Mouse (Mus musculus) megakaryocyte progenitor cell, adult 5-6 weeks (primary cell): ENCODE measurements at regions not wholly inside any gene's neighbourhood (a gene's known extent, or its start where the extent isn't known, plus 50 kb on each side); places are given as distances from the start of the nearest gene placed in this dataset.
A peak's percentile ranks its signal among the peaks of the same experiment; 100 is the strongest.

Experiments
- ATAC-seq: replicated peaks from 2 replicates; pipeline ENCODE4 v1.8.0; 2016; ENCODE audit warnings: mild to moderate bottlenecking, moderate TSS enrichment, inconsistent platforms; ENCODE audit not compliant: poor library complexity

DNA sequence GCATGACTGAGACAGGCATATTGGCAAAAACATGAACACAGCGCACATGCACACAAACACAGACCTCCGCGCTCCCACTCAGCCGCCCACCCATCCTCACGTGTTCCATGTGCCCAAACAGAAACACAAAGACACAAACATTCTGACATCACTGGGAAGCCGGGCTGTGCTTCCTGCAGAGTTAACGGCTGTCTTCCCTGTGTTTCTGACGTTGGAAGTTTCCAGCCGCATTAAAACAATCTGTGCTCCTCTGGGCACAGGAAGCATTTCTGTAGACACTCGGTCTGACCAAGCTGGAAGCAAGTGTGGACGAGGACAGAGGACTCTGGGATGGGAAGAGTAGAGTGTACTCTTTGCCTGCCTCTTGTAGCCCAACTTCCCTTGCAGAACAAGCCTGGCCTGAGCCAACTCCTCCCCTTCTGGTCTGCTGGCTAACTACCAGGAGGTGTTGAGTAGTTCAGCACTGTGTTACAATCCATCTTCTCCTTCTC, 296.2 kb upstream of the Zfp703 start:
- peak; percentile 48 for ATAC-seq

GRCm38 (mm10) chr8:26687146-26687545, 290.0 kb upstream of the Zfp703 start:
- ATAC-seq: no peak

- no peak for ATAC-seq
Measured at GRCm38 (mm10) chr8:26688035-26688434, 289.1 kb upstream of the Zfp703 start.

GRCm38 (mm10) chr8:26688745-26689478, 288.2 kb upstream of the Zfp703 start:
- no peak for ATAC-seq

DNA sequence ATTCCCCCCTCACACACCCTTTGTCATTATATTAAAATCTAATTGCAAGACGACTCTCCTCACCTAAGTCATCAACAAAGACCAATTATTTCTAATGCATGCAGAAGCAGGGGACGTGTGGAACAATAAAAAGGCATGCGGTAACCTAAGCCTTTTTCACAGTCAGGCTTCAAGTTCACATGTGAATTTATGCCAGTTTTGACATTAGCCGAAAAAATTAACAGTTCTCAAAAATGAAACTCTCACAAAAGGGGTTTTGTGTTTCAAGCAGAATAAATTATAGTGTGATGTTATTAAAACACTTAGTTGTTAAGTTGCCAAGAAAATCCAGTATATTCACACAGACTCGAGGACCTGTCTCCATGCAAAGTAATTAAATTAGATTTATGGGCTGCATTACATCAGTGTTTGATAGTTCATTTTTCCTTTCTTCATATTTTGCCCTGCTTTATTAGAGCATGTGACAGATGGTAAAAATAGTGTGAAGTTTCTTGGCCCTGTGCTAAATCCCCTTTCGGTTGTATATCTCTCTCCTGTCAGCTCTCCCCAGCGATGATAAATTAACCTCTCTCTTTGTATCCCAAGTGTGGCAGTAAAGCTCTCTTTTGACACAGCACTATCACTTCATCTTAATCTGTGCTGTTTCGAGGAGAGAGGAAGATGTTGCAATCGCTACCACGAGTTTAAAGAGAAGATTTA, 287.5 kb upstream of the Zfp703 start:
- ATAC-seq: peak; percentile 63

DNA sequence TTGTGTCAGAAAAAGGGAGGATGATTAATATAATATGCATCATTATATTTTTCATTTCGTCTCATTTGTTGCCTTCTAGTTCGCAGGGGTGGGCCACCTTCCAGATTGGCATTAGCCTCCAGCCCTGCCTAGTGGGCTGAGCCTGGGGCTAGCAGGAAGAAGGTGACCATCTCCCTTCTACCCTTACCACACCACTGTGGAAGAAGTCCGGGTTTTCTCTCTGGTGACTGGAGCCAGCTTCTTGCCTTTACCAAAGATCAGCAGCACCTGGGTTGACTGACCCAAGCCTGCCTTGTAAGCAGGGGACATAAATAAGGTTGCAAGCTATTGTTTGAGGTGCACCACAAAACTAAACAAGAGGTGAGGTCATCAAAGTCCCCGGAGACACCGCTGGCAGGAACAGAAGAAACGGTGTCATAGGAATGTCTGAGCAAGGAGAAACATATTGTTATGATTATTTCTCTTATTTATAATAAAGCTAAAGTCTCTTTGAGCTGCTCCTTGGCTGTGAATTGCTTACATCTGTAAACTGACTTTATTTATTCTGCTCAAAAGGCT, 286.9 kb upstream of the Zfp703 start:
- ATAC-seq: no peak

DNA sequence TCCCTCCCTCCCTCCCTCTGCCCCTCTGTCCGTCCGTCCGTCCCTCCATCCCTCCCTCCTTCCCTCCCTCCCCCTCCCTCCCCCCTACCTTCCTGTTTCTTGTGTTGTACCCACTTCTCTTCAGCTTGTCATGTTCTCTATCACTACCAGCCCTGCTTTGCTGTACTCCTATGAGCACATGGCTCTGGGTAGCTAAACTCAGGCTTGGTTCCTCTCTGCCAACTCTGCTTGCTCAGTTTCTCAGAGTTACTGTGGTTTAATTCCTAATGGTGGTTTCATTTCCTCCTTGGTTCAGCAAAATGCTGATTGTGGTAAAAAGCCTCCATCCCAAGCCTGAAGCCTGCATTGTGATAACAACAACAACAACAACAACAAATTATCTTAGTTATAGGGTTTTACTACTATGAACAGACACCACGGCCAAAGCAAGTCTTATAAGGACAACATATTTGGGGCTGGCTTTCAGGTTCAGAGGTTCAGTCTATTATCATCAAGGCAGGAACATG, 279.5 kb upstream of the Zfp703 start:
- peak; percentile 75 for ATAC-seq

DNA sequence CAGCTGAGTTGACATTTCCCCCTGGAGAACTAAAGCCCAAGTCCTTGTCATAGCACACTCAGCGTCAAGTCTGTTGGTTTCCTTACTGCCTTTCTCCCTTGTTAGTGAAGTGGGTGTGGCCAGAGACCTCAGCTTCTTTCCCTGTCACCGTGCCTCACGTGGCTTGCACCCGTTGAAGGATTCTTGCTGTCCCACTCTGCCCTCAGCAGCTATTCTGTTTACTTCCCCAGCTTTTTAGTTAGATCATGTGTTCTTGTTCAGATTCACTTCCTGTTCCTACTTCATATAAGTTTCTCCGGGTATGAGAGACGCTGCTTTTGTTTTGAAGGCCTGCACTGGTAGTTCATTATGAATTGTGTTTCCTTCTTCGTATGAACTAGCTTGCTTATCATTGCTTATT, 278.5 kb upstream of the Zfp703 start:
- peak; percentile 92 for ATAC-seq

DNA sequence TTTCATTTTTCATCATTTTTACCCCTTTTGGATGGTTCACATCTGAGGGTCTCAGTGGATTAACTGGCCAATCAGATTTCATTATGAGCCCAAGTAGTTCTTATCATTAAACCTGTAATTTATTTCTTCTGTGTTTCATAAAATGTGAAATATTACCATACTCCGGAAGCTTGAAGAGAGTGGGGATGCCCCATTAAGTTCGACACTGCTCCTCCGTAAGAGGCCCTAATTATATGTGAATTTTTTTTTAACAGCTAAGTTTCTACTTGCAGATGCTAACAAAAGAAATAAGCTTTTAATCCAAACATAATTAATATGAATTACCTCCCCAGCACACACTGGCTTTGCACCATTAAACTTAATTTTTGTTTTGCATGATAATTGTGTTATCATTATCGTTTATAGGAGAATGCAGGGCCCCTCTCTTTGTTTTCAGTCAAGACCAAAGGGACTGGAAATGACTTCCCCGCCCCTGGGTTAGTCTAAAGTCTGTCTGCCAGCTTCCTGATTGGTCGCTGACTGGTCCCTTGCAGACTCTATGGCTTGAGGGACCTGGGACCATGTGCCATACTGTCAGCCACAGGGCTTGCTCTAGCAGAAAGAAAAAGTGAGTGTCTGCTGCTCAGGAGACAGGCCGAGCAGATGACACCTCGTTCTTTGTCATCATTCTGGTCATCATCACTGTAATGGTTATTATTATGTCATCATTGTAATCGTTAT, 270.9 kb upstream of the Zfp703 start:
- no peak for ATAC-seq

DNA sequence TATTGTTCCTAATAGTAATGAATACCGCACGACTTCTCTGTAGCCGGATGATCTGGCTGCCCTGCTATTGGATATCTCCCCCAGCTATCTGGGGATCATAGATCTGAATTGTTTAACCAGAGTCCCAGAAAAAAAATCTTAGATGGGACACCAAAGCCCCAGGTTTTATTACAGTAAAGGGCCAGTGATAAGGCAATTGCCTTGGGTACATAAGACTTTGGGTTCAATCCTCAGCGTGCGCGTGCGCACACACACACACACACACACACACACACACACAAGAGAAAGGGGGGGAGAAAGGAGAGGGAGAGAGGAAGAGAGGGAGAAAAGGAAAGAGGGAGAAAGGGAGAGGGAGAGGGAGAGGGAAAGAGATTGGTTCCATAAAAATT, 270.4 kb upstream of the Zfp703 start:
- ATAC-seq: no peak

DNA sequence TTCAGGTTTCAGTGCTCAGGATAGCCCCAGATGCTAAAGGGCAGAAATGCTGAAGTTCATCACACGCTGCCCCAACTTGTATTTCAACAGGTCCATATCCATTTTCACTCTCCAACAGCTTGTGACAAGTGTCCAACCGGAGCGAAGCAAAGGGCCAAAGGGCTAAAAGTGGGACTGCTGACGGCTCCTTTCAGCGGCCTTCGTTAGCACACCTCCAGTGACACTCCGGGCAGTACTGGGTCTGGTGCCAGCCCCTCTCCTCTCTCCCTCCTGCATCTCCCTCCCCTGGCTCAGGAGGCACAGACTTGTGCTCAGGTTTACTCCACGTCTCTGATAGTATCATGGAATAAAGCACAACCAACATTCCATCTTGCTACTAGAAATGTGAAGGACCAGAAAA, 263.3 kb upstream of the Zfp703 start:
- ATAC-seq: no peak

DNA sequence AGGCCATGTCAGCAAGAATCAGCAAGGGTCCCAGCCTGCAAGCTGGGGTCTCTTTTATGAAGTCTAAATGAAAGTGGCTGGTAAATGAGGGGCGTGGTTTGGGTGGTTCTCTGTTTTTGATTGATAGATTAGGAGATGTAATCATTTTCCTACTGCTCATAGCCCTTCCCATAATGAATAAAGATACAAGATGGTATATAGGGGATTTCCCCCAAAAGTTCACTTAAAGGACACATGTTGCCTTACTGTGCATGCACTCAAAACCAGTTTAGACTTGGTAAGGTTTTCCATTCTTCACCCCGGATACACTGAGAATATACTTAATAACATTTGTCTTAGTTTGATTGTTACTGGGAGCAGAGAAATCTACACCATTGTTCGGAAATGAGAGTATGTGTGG, 262.4 kb upstream of the Zfp703 start:
- ATAC-seq: no peak

DNA sequence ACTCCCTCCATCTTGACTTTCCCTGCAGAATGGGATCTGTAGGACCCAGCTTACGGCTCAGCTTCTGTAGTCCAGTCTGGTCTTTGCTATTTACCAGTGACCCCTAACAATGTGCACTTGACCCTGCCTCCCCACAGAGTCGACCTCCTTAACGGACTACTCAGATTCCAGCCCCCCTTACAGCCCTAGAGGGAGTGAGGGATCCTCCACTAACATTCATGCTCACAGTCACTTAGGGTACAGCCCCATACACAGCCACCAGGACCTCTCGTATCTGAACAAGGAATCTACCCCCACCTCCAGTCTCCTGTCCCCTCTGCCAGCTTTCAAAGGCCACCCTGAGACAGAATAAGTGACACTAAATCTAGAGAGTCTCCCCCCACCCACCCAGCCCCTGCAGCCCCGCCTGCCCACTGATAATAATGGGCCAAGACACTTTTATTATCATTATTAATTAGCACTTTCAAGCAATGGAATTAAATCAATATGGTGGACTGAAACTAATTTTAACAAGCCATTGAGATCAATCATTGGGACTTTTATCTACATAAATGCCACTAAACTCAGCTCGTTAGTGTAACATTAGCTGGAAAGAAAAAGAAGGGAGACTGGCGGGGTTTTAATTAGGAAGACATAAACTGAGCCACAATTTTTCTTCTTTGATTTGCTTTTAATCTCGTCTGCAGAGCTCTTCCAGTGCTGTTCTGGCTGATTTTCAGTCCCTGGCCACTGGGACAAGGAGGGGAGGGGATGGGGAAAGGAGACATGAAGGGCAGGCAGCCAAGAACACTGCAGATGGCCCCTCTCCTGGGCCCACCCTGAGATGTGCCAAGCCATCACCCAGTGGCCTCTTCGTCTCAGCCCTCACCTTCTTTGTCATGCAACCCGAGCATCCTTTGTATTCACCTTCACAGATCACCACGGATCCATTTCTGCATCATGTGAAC, 258.4 kb upstream of the Zfp703 start:
- ATAC-seq: no peak

GRCm38 (mm10) chr8:26722766-26723165, 254.4 kb upstream of the Zfp703 start:
- ATAC-seq: no peak

DNA sequence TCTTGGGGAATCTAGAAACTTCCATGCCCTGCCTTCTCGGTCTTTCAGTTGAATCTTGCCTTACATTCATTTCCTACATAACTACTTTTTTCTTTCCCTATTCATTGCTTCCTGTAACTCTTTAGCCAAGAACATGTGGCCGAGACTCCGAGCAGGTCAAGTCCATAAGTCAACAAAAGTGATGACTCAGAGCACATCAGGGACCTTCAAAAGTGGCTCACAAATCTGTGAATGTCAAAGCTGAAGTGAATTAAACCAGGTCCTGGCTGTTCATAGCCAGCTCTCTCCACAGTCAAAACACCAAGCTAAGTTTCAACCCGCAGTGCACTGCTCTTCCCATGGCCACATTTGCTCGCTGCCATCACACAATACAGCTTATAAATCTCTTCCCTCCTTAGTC, 252.5 kb upstream of the Zfp703 start:
- no peak for ATAC-seq

DNA sequence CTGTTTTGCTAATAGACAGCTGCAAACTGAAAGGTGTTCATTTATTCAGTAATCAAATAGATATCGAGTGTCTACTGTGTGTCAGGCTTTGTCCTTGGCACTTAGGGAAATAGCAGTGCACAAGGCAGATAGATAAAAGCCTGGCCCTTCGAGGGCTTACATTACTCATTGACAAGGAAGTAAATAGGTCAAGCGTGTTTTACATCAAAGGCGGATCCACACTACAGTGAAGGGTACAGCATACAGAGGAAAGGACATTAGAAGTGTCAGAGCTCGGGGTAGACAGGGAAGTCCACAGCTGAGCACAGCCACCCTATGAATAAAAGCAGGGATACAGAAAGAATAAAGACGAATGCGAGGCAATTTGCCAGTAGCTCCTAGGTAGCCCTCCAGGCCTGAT, 251.6 kb upstream of the Zfp703 start:
- ATAC-seq: no peak

DNA sequence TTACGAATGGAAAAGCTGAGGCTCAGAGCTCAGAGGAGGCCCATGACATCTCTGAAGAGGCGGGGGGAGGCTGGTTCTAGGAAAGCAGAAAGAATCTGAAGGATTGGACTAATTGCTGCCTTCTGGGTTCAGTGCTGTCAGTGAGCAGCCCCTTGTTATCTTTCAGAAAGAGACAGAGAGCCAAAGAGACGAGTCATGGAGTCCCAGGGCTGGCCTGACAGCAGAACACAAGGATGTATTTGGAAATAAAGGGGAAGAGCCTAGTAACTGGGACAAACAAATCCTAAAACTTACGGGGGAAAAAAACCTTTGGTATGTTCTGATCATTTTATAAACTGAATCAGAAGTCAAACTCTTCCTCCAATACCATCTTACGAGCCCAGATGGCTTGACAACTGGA, 247.8 kb upstream of the Zfp703 start:
- no peak for ATAC-seq

- no peak for ATAC-seq
Measured at GRCm38 (mm10) chr8:26731111-26731510, 246.0 kb upstream of the Zfp703 start.

DNA sequence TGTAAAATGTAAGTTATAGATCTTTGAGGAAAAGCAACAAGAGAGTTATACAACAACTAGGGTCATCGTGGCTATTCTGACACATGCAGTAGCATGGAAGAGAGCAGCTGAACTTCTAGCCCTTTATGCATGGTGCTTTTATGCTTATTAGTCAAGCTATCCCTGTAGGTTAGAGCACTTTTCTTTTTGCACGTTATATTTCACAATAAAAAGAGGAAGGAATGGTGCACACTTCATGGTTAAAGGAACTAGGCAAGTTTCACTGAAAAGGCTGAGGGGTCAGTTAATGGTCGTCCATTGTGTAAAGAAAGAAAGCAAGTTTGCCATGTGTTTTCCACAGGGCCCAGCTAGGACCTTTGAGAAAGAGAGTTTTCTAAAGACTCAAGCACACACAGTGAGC, 232.7 kb upstream of the Zfp703 start:
- peak; percentile 62 for ATAC-seq

DNA sequence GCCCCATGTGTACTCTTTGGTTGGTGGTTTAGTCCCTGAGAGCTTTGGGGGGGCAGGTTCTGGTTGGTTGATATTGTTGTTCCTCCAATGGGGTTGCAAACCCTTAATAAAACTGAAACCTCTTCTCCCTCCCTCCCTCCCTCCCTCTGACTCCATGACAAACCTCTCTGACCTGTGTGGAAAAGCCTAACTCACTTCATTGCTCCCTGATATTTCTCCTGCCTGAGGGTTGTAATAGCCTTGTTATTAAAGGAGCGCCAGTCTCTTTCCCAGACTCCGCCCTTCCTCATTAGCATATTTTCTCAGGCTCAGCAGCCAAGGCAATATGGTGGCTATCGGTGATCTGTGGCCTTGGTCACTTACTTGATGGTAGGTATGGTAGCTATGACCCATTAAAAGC, 230.3 kb upstream of the Zfp703 start:
- no peak for ATAC-seq
